Mouse (Mus musculus) embryonic facial prominence, embryonic 12.5 days (tissue): ENCODE results near the gene Agap3. TPM values are rescaled to one million over a fixed set of nuclear protein-coding genes. Genes with fewer than 3 reads are reported as not detected.

Experiments used
- ATAC-seq: fragments of 200-750 bp; cut with Nextera tagmentation; 2 replicates; pipeline ENCODE4 v1.8.0; 2017; ENCODE audit not compliant: insufficient number of reproducible peaks, insufficient read depth, low FRiP score, low TSS enrichment
- H3K27ac ChIP-seq: fragments of 300-500 bp; sonication (generic); 2 replicates; pipeline ENCODE4 v1.5.1; 2016; ENCODE audit warnings: mild to moderate bottlenecking
- H3K27me3 ChIP-seq: fragments of 300-500 bp; sonication (generic); 2 replicates; pipeline ENCODE4 v1.6.1; 2016; ENCODE audit warnings: mild to moderate bottlenecking, moderate library complexity
- H3K36me3 ChIP-seq: fragments of 300-500 bp; sonication (generic); 2 replicates; pipeline ENCODE4 v1.6.1; 2016; ENCODE audit warnings: mild to moderate bottlenecking
- H3K4me1 ChIP-seq: fragments of 300-500 bp; sonication (generic); 2 replicates; pipeline ENCODE4 v1.6.1; 2016
- H3K4me2 ChIP-seq: fragments of 300-500 bp; sonication (generic); replicated peaks from 2 replicates; pipeline ENCODE4 v1.6.1; 2016; ENCODE audit warnings: mild to moderate bottlenecking, moderate library complexity
- H3K4me3 ChIP-seq: fragments of 300-500 bp; sonication (generic); 2 replicates; pipeline ENCODE4 v1.5.1; 2016; ENCODE audit warnings: mild to moderate bottlenecking
- H3K9ac ChIP-seq: fragments of 300-500 bp; sonication (generic); 2 replicates; pipeline ENCODE4 v1.6.1; 2016; ENCODE audit warnings: mild to moderate bottlenecking, moderate library complexity
- H3K9me3 ChIP-seq: fragments of 300-500 bp; sonication (generic); 2 replicates; pipeline ENCODE4 v1.6.1; 2016; ENCODE audit warnings: mild to moderate bottlenecking, moderate library complexity
- WGBS: fragments of 180-500 bp; shearing (Covaris S2); methylation state at CpG from one replicate; pipeline ENCODE4 v1.1.7; 2016; 5-methylcytosine and 5-hydroxymethylcytosine counted together
- polyA plus RNA-seq: library from polyadenylated mRNA; unstranded; fragments of >200 nt; fragmentation: Nextera tagmentation; extraction: Ambion mirVana; gene quantifications from 2 replicates; pipeline ENCODE4 v1.2.1, GENCODE M21; 2016

Agap3 gene
- polyA plus RNA-seq, 1 experiment from 2014 or later: 52.4 TPM

DNA sequence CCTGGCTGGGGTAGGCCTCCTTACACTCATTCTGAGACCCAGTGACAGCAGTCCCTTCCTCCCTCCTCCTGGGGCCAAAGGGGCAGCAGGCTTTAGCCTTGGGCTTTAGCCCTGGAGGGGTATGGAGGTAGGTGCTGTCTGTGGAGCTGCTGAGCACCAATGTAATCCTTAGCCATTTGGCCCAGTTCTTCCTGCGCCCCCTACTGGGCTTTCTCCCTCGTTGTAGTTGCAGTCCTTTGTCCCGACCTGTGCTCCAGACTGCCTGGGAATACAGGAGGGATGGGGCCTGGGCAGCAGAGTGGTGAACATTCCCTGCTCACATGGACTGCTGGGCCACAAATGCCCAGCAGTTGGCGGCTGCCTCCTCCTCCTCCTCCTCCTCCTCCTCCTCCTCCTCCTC lies 29.7 kb downstream of the Agap3 start:
- H3K27me3 ChIP-seq: 0 out of 2 replicates have a peak, but pooled peaks cover 8% of the 10 kb centered on the region
- 2% methylated on average over 3 of the region's 4 CpGs for WGBS

DNA sequence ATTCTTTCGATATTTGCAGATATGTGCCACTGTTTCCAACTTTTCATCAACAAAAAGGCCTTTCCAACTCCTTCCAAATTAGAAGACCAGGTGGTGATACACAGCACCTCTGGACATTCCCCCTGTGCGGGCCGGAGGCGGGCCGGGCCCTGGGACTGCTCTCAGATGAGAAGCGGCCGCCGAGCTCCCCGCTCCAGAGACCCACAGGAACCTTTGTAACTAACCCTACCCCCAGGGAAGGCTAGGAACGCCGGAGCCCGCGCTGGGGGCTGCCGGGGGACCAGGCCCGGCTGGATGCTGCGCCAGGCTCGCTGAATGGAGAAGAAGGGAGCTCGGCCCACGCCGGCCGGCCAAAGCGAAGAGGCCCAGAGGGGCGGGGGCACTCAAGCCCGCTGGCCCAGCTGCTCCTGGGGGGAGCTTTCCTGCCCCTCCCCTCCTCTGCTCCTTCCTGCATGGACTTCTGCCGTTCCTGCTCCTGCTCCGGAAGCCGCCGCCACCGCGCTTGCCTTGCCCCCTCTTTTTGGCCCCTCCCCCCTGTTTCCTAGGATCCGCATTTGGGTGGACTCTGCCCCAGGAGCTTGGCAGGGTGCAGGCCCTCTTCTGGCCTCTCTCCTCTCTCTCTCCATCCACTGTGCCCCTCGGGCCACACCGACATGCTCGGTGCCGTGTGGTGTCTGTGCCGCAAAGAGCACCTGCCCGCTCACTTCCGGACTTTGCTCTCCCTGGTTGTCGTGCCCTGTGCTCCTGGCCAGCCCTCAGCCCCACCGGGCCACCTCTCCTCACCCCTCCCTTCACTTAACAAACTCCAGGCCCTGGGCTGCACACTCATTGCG lies 30.5 kb downstream of the Agap3 start:
- peaks cover 76% of the 10 kb centered on the region for H3K36me3 ChIP-seq
- H3K9ac ChIP-seq: peak overlapping the region; percentile 31; the same call in 1 of the 2 replicates
- 0 out of 2 replicates have a peak, but pooled peaks cover 8% of the 10 kb centered on the region for H3K27me3 ChIP-seq
- ATAC-seq: no peak
- peaks cover 36% of the 10 kb centered on the region for H3K4me1 ChIP-seq
- no peak overlapping the region for H3K4me3 ChIP-seq
- WGBS: 32% methylated on average over 39 of the region's 41 CpGs
- H3K9me3 ChIP-seq: no peaks in the 10 kb centered on the region
- H3K27ac ChIP-seq: 0 out of 2 replicates have a peak overlapping the region, but pooled peaks have one; percentile 14
- H3K4me2 ChIP-seq: 0 out of 2 replicates have a peak overlapping the region, but pooled peaks have one; percentile 2

More for the DNA sequence above, 29.7 kb downstream of the Agap3 start:
- no peak overlapping the region for H3K9ac ChIP-seq
- H3K9me3 ChIP-seq: no peaks in the 10 kb centered on the region
- H3K27ac ChIP-seq: no peak overlapping the region
- peaks cover 36% of the 10 kb centered on the region for H3K4me1 ChIP-seq
- no peak overlapping the region for H3K4me3 ChIP-seq
- ATAC-seq: peak; percentile 43; the same call in 1 of the 2 replicates
- H3K36me3 ChIP-seq: peaks cover 76% of the 10 kb centered on the region
- no peak overlapping the region for H3K4me2 ChIP-seq

DNA sequence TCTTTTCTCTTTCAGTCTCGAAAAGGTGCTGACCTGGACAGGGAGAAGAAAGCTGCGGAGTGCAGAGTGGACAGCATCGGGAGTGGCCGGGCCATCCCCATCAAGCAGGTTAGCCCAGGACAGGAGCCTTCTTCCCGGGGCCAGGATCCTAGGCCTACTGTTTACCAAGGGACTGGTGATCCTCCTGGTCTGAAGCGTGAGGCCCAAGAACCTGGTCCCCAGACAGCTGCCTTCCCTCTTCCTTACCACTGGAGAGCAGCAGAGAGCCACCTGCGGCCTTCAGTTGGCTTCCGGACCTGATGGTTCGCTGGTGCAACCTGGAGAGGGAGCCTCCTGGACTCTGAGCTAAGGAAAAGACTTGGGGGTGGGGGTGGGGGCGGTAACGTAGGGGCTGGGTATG lies 31.3 kb downstream of the Agap3 start:
- Histone ChIP-seq H3K4me2 (no peak overlapping the region), H3K9ac (no peak overlapping the region), H3K27ac (no peak overlapping the region), H3K27me3 (0 out of 2 replicates have a peak, but pooled peaks cover 8% of the 10 kb centered on the region), H3K9me3 (no peaks in the 10 kb centered on the region), H3K36me3 (peaks cover 76% of the 10 kb centered on the region), H3K4me1 (peaks cover 36% of the 10 kb centered on the region), H3K4me3 (no peak overlapping the region)
- WGBS: 21% methylated on average over 11 of the region's 11 CpGs
- no peak for ATAC-seq

DNA sequence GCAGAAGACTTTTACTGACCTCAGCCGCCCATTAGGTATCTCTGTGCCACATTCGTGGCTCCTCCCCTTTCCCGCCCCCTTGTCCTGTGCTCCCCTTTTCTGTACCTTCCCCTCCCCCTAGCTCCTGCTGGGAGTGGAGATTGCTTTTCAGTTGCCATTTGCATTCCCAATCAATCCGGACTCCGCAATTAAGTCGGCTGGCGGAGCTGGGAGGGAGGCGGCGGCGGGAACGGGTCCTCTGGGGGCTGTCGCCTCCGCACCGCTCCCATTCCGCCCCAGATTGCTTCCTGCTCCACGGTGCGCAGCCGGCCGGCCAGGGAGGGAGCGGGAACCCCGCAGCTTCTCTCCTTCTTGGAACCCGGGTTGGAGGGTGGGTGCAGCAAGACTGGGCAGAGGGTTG lies 33.0 kb downstream of the Agap3 start:
- Histone ChIP-seq H3K9me3 (no peaks in the 10 kb centered on the region), H3K9ac (peak overlapping the region; percentile 30; the same call in 1 of the 2 replicates), H3K4me2 (peak overlapping the region; percentile 30), H3K27ac (no peak overlapping the region), H3K27me3 (0 out of 2 replicates have a peak, but pooled peaks cover 8% of the 10 kb centered on the region), H3K4me1 (peaks cover 36% of the 10 kb centered on the region), H3K36me3 (peaks cover 76% of the 10 kb centered on the region), H3K4me3 (no peak overlapping the region)
- 26% methylated on average over 22 of the region's 22 CpGs for WGBS
- no peak for ATAC-seq

DNA sequence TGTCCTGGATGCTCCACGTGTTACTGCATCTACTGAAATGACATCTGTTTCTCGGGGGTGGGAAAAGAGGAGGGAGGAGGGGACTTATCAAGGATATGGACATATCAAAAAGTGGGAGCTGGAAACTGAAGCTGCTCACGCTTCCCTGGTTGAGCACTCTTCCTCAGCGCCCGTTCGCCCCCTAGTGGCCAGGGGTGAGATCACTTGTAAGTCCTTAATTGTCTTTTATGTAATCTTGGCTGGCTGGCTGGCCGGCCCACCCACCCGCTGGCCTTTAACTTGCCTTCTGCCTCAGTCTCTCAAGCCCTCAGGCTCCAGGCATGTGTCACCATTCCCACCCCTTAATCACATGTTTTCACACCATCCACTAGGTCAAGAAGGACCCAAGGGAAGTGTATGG lies 34.1 kb downstream of the Agap3 start:
- peaks cover 33% of the 10 kb centered on the region for H3K4me1 ChIP-seq
- H3K27ac ChIP-seq: no peak overlapping the region
- WGBS: 2% methylated on average over 8 of the region's 8 CpGs
- H3K27me3 ChIP-seq: 0 out of 2 replicates have a peak, but pooled peaks cover 8% of the 10 kb centered on the region
- peaks cover 76% of the 10 kb centered on the region for H3K36me3 ChIP-seq
- no peaks in the 10 kb centered on the region for H3K9me3 ChIP-seq
- H3K4me3 ChIP-seq: no peak overlapping the region
- no peak overlapping the region for H3K9ac ChIP-seq
- ATAC-seq: no peak
- H3K4me2 ChIP-seq: no peak overlapping the region

DNA sequence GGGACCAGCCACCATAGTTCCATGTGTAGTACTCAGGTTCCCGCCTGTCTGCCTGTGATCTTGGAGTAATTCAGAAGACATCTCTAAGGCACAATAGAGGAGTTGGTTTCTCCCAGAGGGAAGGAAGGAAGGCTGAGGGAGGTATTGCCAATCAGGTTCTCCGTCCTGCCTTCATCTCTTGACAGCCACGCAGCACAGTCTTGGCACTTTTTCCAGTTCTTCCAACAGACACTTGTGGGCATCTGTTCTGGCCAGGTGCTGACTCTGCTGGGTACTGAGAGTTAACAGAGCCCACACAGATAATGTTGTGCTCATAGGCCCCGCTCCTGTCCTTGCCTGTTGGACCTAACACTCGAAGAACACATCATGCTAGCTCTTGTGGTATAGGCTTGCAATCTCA lies 34.8 kb downstream of the Agap3 start:
- H3K4me2 ChIP-seq: no peak overlapping the region
- 0 out of 2 replicates have a peak, but pooled peaks cover 8% of the 10 kb centered on the region for H3K27me3 ChIP-seq
- WGBS: 86% methylated on average over 5 of the region's 5 CpGs
- no peak for ATAC-seq
- H3K9ac ChIP-seq: no peak overlapping the region
- no peaks in the 10 kb centered on the region for H3K9me3 ChIP-seq
- no peak overlapping the region for H3K27ac ChIP-seq
- H3K36me3 ChIP-seq: peaks cover 78% of the 10 kb centered on the region
- H3K4me3 ChIP-seq: no peak overlapping the region
- H3K4me1 ChIP-seq: peaks cover 29% of the 10 kb centered on the region

DNA sequence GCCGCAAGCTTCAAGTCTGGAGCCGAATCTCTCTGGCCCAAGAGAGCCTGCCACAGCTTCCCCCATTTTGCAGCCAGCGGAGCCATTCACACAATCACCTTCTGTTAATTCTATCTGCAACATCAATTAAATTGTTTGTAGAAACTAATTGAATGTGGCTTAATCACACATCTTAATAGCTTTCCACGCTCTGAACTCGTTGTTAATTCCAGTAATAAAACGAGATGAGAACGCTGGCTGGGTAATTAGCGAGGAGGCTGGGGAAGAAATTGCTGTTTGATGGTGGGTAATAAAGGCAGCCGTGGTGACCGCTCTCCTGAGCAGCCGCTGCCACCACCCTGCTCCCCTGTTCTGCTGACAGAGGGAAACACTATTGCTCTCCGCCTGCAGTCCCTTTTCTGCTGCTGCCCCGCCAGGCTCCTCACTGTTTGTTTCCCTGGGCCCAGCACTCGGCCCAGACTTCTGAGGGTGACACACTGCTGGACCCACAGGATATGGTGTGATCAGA lies 38.5 kb downstream of the Agap3 start:
- Histone ChIP-seq H3K27ac (no peak overlapping the region), H3K4me2 (no peak overlapping the region), H3K36me3 (peaks cover 92% of the 10 kb centered on the region), H3K27me3 (no peaks in the 10 kb centered on the region), H3K4me1 (peaks cover 6% of the 10 kb centered on the region), H3K9me3 (no peaks in the 10 kb centered on the region), H3K9ac (no peak overlapping the region), H3K4me3 (no peak overlapping the region)
- 75% methylated on average over 14 of the region's 14 CpGs for WGBS
- no peak for ATAC-seq

DNA sequence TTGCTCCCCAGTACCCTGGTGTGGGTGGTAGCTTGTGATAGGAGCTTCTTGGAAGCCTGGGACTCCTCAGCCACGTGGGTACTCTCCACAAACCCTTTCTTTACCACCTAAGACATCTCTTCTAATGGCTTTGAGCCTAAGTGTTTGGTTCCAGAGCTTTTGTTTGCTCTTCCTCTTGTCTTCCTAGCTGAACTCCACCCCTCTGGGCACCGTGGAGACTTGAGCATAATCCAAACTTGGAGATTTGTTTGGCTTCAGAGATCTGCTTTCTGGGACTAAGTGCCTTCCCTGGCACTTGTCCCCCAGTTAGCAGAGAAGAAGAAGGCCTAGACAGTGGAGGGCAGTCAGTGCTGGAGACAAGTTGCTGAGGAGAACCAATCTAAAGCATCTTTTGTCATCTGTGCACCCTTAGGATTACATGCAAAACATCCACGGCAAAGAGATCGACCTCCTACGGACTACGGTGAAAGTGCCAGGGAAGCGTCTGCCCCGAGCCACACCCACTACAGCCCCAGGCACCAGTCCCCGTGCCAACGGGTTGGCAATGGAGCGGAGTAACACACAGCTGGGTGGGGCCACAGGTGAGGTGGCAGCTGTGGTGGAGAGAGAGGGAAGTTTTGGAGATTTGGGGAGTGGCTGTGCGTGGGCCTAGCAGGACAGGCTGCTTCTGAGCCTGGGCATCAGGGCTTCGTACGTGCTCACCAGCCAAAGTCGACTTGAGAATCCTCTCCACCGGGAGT lies 40.7 kb downstream of the Agap3 start:
- peaks cover 95% of the 10 kb centered on the region for H3K36me3 ChIP-seq
- no peaks in the 10 kb centered on the region for H3K9me3 ChIP-seq
- no peak overlapping the region for H3K9ac ChIP-seq
- H3K4me2 ChIP-seq: no peak overlapping the region
- peaks cover 7% of the 10 kb centered on the region; the same call in 1 of the 2 replicates for H3K4me1 ChIP-seq
- H3K27ac ChIP-seq: no peak overlapping the region
- H3K4me3 ChIP-seq: no peak overlapping the region
- WGBS: 87% methylated on average over 16 of the region's 16 CpGs
- no peaks in the 10 kb centered on the region for H3K27me3 ChIP-seq
- ATAC-seq: no peak

DNA sequence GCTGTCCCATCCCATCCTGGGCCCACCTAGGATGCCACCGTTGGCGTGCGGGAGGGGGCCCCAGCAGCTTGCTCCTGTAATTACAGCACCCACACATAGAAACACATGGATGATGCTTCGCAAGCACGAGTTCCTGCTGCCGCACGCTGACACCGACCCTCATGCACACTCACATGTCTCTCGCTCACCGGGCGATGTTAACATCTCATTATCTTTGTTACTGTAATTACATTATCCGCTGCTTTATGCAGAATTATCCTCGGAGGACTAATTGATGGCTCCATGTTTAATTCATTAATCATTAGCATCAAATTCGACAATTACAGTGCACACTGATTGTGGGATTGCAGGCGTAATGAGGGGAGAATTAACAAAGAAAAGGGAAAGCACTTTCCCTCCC lies 43.0 kb downstream of the Agap3 start:
- Histone ChIP-seq H3K9ac (no peak overlapping the region), H3K4me1 (peaks cover 7% of the 10 kb centered on the region; the same call in 1 of the 2 replicates)

DNA sequence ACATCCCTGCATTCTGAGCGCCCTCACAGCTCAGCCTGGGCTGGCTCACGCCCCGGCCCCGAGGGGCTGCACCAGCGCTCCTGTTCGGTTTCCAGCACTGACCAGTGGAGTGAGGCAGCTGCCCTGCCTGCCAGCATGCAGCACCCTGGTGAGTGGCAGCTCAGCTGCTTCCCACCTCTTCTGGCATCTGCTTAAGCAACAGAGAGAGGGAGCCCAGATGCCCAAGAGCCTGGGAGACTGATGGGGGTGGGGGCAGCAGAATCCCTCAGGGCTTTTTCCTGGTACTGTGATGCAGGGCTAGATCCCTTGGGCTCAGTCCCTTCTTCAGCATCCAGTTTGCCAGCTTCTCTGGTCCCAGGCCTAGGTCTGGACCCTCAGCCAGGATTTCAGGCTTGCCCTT lies 44.8 kb downstream of the Agap3 start:
- H3K27me3 ChIP-seq: 0 out of 2 replicates have a peak, but pooled peaks cover 2% of the 10 kb centered on the region
- no peak for ATAC-seq
- H3K9me3 ChIP-seq: no peaks in the 10 kb centered on the region
- 39% methylated on average over 6 of the region's 6 CpGs for WGBS
- H3K9ac ChIP-seq: no peak overlapping the region; the same call in 1 of the 2 replicates
- H3K4me3 ChIP-seq: no peak overlapping the region
- H3K4me1 ChIP-seq: peaks cover 7% of the 10 kb centered on the region; the same call in 1 of the 2 replicates
- H3K36me3 ChIP-seq: peaks cover 93% of the 10 kb centered on the region
- no peak overlapping the region for H3K27ac ChIP-seq
- no peak overlapping the region for H3K4me2 ChIP-seq

More for the DNA sequence above, 43.0 kb downstream of the Agap3 start:
- Histone ChIP-seq H3K9me3 (no peaks in the 10 kb centered on the region), H3K4me2 (no peak overlapping the region), H3K27me3 (no peaks in the 10 kb centered on the region), H3K36me3 (peaks cover 93% of the 10 kb centered on the region), H3K27ac (no peak overlapping the region), H3K4me3 (no peak overlapping the region)
- 84% methylated on average over 15 of the region's 15 CpGs for WGBS
- ATAC-seq: no peak

DNA sequence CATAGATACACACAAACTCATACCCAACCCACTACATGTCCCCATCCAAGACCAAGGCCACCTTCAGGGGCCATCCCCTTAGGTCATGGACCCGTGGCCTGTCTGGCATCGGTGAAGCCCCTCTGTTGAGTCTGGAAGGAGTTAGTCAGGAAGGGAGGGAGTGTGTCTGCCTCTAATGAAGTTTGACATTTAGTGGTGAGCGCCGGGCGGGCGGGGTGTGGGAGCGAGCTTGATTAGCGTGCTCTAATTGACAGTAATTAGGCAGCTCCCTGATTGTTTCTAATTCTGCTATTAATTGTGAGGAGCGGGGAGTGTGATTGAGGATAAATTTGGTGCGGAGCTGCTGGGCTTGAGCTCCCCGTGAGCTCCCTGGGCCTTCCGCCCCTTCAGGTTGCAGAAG lies 45.5 kb downstream of the Agap3 start:
- Histone ChIP-seq H3K9me3 (no peaks in the 10 kb centered on the region), H3K27ac (no peak overlapping the region), H3K36me3 (peaks cover 92% of the 10 kb centered on the region), H3K4me3 (no peak overlapping the region), H3K27me3 (peaks cover 7% of the 10 kb centered on the region; the same call in 1 of the 2 replicates), H3K9ac (no peak overlapping the region), H3K4me2 (no peak overlapping the region), H3K4me1 (peaks cover 7% of the 10 kb centered on the region; the same call in 1 of the 2 replicates)
- WGBS: 47% methylated on average over 12 of the region's 12 CpGs
- ATAC-seq: no peak
